Mouse (Mus musculus) embryonic facial prominence, embryonic 15.5 days (tissue): Measurements from ENCODE around the gene Trex1. TPM values are rescaled to one million over a fixed set of nuclear protein-coding genes. Genes with fewer than 3 reads are reported as not detected.

Experiments
- ATAC-seq: fragments of 200-750 bp; cut with Nextera tagmentation; 2 replicates; pipeline ENCODE4 v1.8.0; 2017; ENCODE audit warnings: low read depth, moderate TSS enrichment; ENCODE audit not compliant: insufficient number of reproducible peaks, low FRiP score, low TSS enrichment
- H3K27ac ChIP-seq: fragments of 300-500 bp; sonication (generic); replicated peaks from 2 replicates; pipeline ENCODE4 v1.5.1; 2015; ENCODE audit warnings: mild to moderate bottlenecking, inconsistent platforms
- H3K27me3 ChIP-seq: fragments of 300-500 bp; sonication (generic); 2 replicates; pipeline ENCODE4 v1.6.1; 2015; ENCODE audit warnings: inconsistent platforms
- H3K36me3 ChIP-seq: fragments of 300-500 bp; sonication (generic); 2 replicates; pipeline ENCODE4 v1.6.1; 2015; ENCODE audit warnings: mild to moderate bottlenecking, inconsistent platforms
- H3K4me1 ChIP-seq: fragments of 300-500 bp; sonication (generic); 2 replicates; pipeline ENCODE4 v1.6.1; 2015; ENCODE audit warnings: inconsistent platforms
- H3K4me2 ChIP-seq: fragments of 300-500 bp; sonication (generic); replicated peaks from 2 replicates; pipeline ENCODE4 v1.6.1; 2015; ENCODE audit warnings: mild to moderate bottlenecking, inconsistent platforms
- H3K4me3 ChIP-seq: fragments of 300-500 bp; sonication (generic); replicated peaks from 2 replicates; pipeline ENCODE4 v1.5.1; 2015; ENCODE audit warnings: mild to moderate bottlenecking, inconsistent platforms
- H3K9ac ChIP-seq: fragments of 300-500 bp; sonication (generic); 2 replicates; pipeline ENCODE4 v1.6.1; 2015; ENCODE audit warnings: inconsistent platforms
- H3K9me3 ChIP-seq: fragments of 300-500 bp; sonication (generic); replicated peaks from 2 replicates; pipeline ENCODE4 v1.6.1; 2016; ENCODE audit warnings: inconsistent platforms
- WGBS: fragments of 180-500 bp; shearing (Covaris S2); methylation state at CpG from one replicate; pipeline ENCODE4 v1.1.7; 2015; 5-methylcytosine and 5-hydroxymethylcytosine counted together
- polyA plus RNA-seq: library from polyadenylated mRNA; unstranded; fragments of >200 nt; fragmentation: Nextera tagmentation; extraction: Ambion mirVana; gene quantifications from 2 replicates; pipeline ENCODE4 v1.2.1, GENCODE M21; 2015

Gene Trex1
- polyA plus RNA-seq, 1 experiment from 2014 or later = 21.0 TPM

- Histone ChIP-seq H3K27me3 (no peaks in the 10 kb centered on the region), H3K4me1 (no peaks in the 10 kb centered on the region), H3K36me3 (peaks cover 18% of the 10 kb centered on the region; the same call in 1 of the 2 replicates), H3K27ac (no peak overlapping the region), H3K4me2 (no peak overlapping the region), H3K9me3 (no peaks in the 10 kb centered on the region), H3K9ac (no peak overlapping the region), H3K4me3 (no peak overlapping the region)
- ATAC-seq = no peak
- WGBS = 80% methylated on average over 8 of the region's 8 CpGs
Measured at GRCm38 (mm10) chr9:109031686-109032085, 27.8 kb downstream of the Trex1 start.

GRCm38 (mm10) chr9:109031001-109031400 lies 28.5 kb downstream of the Trex1 start:
- Histone ChIP-seq H3K9ac (no peak overlapping the region), H3K27ac (no peak overlapping the region), H3K9me3 (no peaks in the 10 kb centered on the region), H3K4me3 (no peak overlapping the region), H3K36me3 (peaks cover 18% of the 10 kb centered on the region; the same call in 1 of the 2 replicates), H3K4me1 (no peaks in the 10 kb centered on the region), H3K27me3 (no peaks in the 10 kb centered on the region), H3K4me2 (no peak overlapping the region)
- no peak for ATAC-seq
- 88% methylated on average over 7 of the region's 7 CpGs for WGBS

GRCm38 (mm10) chr9:109030312-109030711 lies 29.2 kb downstream of the Trex1 start:
- Histone ChIP-seq H3K4me3 (no peak overlapping the region), H3K9ac (no peak overlapping the region), H3K36me3 (peaks cover 18% of the 10 kb centered on the region; the same call in 1 of the 2 replicates), H3K9me3 (no peaks in the 10 kb centered on the region), H3K4me2 (no peak overlapping the region), H3K4me1 (no peaks in the 10 kb centered on the region), H3K27me3 (no peaks in the 10 kb centered on the region), H3K27ac (no peak overlapping the region)
- ATAC-seq = no peak
- WGBS = 79% methylated on average over 3 of the region's 3 CpGs

GRCm38 (mm10) chr9:109028919-109029318 lies 30.6 kb downstream of the Trex1 start:
- Histone ChIP-seq H3K9me3 (no peaks in the 10 kb centered on the region), H3K27me3 (no peaks in the 10 kb centered on the region), H3K4me3 (no peak overlapping the region), H3K9ac (no peak overlapping the region), H3K4me1 (no peaks in the 10 kb centered on the region), H3K27ac (no peak overlapping the region), H3K36me3 (peaks cover 18% of the 10 kb centered on the region; the same call in 1 of the 2 replicates), H3K4me2 (no peak overlapping the region)
- 73% methylated on average over 5 of the region's 5 CpGs for WGBS
- ATAC-seq = no peak

- Histone ChIP-seq H3K4me1 (no peaks in the 10 kb centered on the region), H3K27me3 (no peaks in the 10 kb centered on the region), H3K4me2 (no peak overlapping the region), H3K9me3 (no peaks in the 10 kb centered on the region), H3K9ac (no peak overlapping the region), H3K4me3 (no peak overlapping the region), H3K36me3 (peaks cover 18% of the 10 kb centered on the region; the same call in 1 of the 2 replicates), H3K27ac (no peak overlapping the region)
- ATAC-seq = no peak
- WGBS = 84% methylated on average over 3 of the region's 3 CpGs
Measured at GRCm38 (mm10) chr9:109028421-109028820, 31.1 kb downstream of the Trex1 start.

- ATAC-seq = no peak
- H3K27ac ChIP-seq = no peak overlapping the region
- H3K4me3 ChIP-seq = no peak overlapping the region
- H3K9ac ChIP-seq = no peak overlapping the region
- no peak overlapping the region for H3K4me2 ChIP-seq
- H3K27me3 ChIP-seq = no peaks in the 10 kb centered on the region
- 78% methylated on average over 8 of the region's 8 CpGs for WGBS
- no peaks in the 10 kb centered on the region for H3K9me3 ChIP-seq
- peaks cover 18% of the 10 kb centered on the region; the same call in 1 of the 2 replicates for H3K36me3 ChIP-seq
- H3K4me1 ChIP-seq = no peaks in the 10 kb centered on the region
Measured at GRCm38 (mm10) chr9:109027521-109027920, 32.0 kb downstream of the Trex1 start.

GRCm38 (mm10) chr9:109022866-109023685 lies 36.5 kb downstream of the Trex1 start:
- WGBS = 83% methylated on average over 17 of the region's 17 CpGs
- H3K4me1 ChIP-seq = no peaks in the 10 kb centered on the region
- H3K27me3 ChIP-seq = no peaks in the 10 kb centered on the region
- H3K4me2 ChIP-seq = no peak overlapping the region
- H3K4me3 ChIP-seq = no peak overlapping the region
- ATAC-seq = no peak
- no peak overlapping the region for H3K27ac ChIP-seq
- H3K36me3 ChIP-seq = 0 out of 2 replicates have a peak, but pooled peaks cover 5% of the 10 kb centered on the region
- H3K9me3 ChIP-seq = no peaks in the 10 kb centered on the region
- H3K9ac ChIP-seq = no peak overlapping the region

- H3K36me3 ChIP-seq = no peaks in the 10 kb centered on the region
- no peaks in the 10 kb centered on the region for H3K9me3 ChIP-seq
- no peaks in the 10 kb centered on the region for H3K27me3 ChIP-seq
- H3K4me2 ChIP-seq = no peak overlapping the region
- H3K4me3 ChIP-seq = no peak overlapping the region
- no peak overlapping the region for H3K27ac ChIP-seq
- WGBS = 76% methylated on average over 4 of the region's 4 CpGs
- no peak for ATAC-seq
- H3K9ac ChIP-seq = no peak overlapping the region
- H3K4me1 ChIP-seq = no peaks in the 10 kb centered on the region
Measured at GRCm38 (mm10) chr9:109021428-109021827, 38.1 kb downstream of the Trex1 start.

- Histone ChIP-seq H3K27ac (no peak overlapping the region), H3K27me3 (no peaks in the 10 kb centered on the region), H3K36me3 (no peaks in the 10 kb centered on the region; the same call in 1 of the 2 replicates), H3K4me3 (no peak overlapping the region), H3K4me1 (no peaks in the 10 kb centered on the region), H3K9ac (no peak overlapping the region), H3K9me3 (no peaks in the 10 kb centered on the region), H3K4me2 (no peak overlapping the region)
- 73% methylated on average over 11 of the region's 11 CpGs for WGBS
- ATAC-seq = no peak
Measured at GRCm38 (mm10) chr9:109016973-109017604, 42.4 kb downstream of the Trex1 start.

- Histone ChIP-seq H3K27ac (no peak overlapping the region), H3K9me3 (no peaks in the 10 kb centered on the region), H3K4me1 (no peaks in the 10 kb centered on the region), H3K4me3 (no peak overlapping the region), H3K4me2 (no peak overlapping the region), H3K9ac (no peak overlapping the region), H3K36me3 (peaks cover 2% of the 10 kb centered on the region; the same call in 1 of the 2 replicates), H3K27me3 (no peaks in the 10 kb centered on the region)
- ATAC-seq = no peak
- WGBS = 65% methylated on average over 8 of the region's 8 CpGs
Measured at GRCm38 (mm10) chr9:109015397-109015796, 44.1 kb downstream of the Trex1 start.

- H3K27ac ChIP-seq = no peak overlapping the region
- no peak overlapping the region for H3K4me3 ChIP-seq
- no peaks in the 10 kb centered on the region for H3K9me3 ChIP-seq
- H3K27me3 ChIP-seq = no peaks in the 10 kb centered on the region
- H3K9ac ChIP-seq = no peak overlapping the region
- H3K4me1 ChIP-seq = peaks cover 10% of the 10 kb centered on the region
- no peak overlapping the region for H3K4me2 ChIP-seq
- WGBS = 85% methylated on average over 14 of the region's 14 CpGs
- no peak for ATAC-seq
- H3K36me3 ChIP-seq = peaks cover 4% of the 10 kb centered on the region; the same call in 1 of the 2 replicates
Measured at GRCm38 (mm10) chr9:109010316-109010690, 49.2 kb downstream of the Trex1 start.
